Mouse (Mus musculus) kidney, postnatal 0 days (tissue): ENCODE measurements around the gene Rsg1. TPM values are rescaled to one million over a fixed set of nuclear protein-coding genes. Genes with fewer than 3 reads are reported as not detected.

Experiments
- ATAC-seq: fragments of 200-750 bp; cut with Nextera tagmentation; replicated peaks from 2 replicates; pipeline ENCODE4 v1.8.0; 2017; ENCODE audit warnings: low read depth, moderate number of reproducible peaks, moderate TSS enrichment, moderate library complexity; ENCODE audit not compliant: low FRiP score
- DNase-seq: peaks from one replicate; pipeline ENCODE4 v3.0.0-alpha.2; 2016; ENCODE audit warnings: low spot score
- H3K27ac ChIP-seq: fragments of 300-500 bp; sonication (generic); 2 replicates; pipeline ENCODE4 v1.5.1; 2014; ENCODE audit warnings: mild to moderate bottlenecking
- H3K27me3 ChIP-seq: fragments of 300-500 bp; sonication (generic); 2 replicates; pipeline ENCODE4 v1.6.1; 2014; ENCODE audit warnings: low read length, mixed read lengths; ENCODE audit not compliant: insufficient read depth
- H3K36me3 ChIP-seq: fragments of 300-500 bp; sonication (generic); 2 replicates; pipeline ENCODE4 v1.6.1; 2014; ENCODE audit warnings: low read length, mixed read lengths; ENCODE audit not compliant: insufficient read depth
- H3K4me1 ChIP-seq: fragments of 300-500 bp; sonication (generic); replicated peaks from 2 replicates; pipeline ENCODE4 v1.6.1; 2014; ENCODE audit warnings: antibody characterized with exemption, low read length, mixed read lengths; ENCODE audit not compliant: insufficient read depth
- H3K4me2 ChIP-seq: fragments of 300-500 bp; sonication (generic); 2 replicates; pipeline ENCODE4 v1.6.1; 2014; ENCODE audit warnings: mild to moderate bottlenecking, low read length, moderate library complexity, mixed read lengths
- H3K4me3 ChIP-seq: fragments of 300-500 bp; sonication (generic); replicated peaks from 2 replicates; pipeline ENCODE4 v1.5.1; 2014; ENCODE audit warnings: low read depth, low read length
- H3K9ac ChIP-seq: fragments of 300-500 bp; sonication (generic); 2 replicates; pipeline ENCODE4 v1.6.1; 2014; ENCODE audit warnings: low read depth, low read length
- H3K9me3 ChIP-seq: fragments of 300-500 bp; sonication (generic); replicated peaks from 2 replicates; pipeline ENCODE4 v1.6.1; 2016; ENCODE audit warnings: low read length, inconsistent platforms, mixed read lengths
- CTCF ChIP-seq: IDR thresholded peaks from 2 replicates; pipeline ENCODE4 v1.5.1; 2016; ENCODE audit warnings: antibody characterized with exemption, low read depth, mild to moderate bottlenecking, moderate library complexity
- WGBS: fragments of 180-500 bp; shearing (Covaris S2); extraction: QIAGEN DNeasy Blood & Tissue Kit; methylation state at CpG from one replicate; pipeline ENCODE4 v1.1.7; 2014; 5-methylcytosine and 5-hydroxymethylcytosine counted together
- polyA plus RNA-seq: library from polyadenylated mRNA; unstranded; fragments of >200 nt; fragmentation: Nextera tagmentation; extraction: Ambion mirVana; gene quantifications from 2 replicates; pipeline ENCODE4 v1.2.1, GENCODE M21; 2015

Rsg1 gene
- polyA plus RNA-seq, 1 experiment from 2014 or later = 3.1 TPM

- no peak overlapping the region for H3K4me2 ChIP-seq
These were observed 54.1 kb downstream of the Rsg1 start for GRCm38 (mm10) chr4:141267837-141268236.

GRCm38 (mm10) chr4:141268350-141268749 lies 54.6 kb downstream of the Rsg1 start:
- peak; percentile 41; the same call in 1 of the 2 replicates for TF ChIP-seq CTCF
- Histone ChIP-seq H3K4me2 (no peak overlapping the region), H3K27ac (no peak overlapping the region), H3K27me3 (no peaks in the 10 kb centered on the region), H3K4me3 (no peak overlapping the region), H3K36me3 (no peaks in the 10 kb centered on the region), H3K9me3 (no peaks in the 10 kb centered on the region), H3K9ac (no peak overlapping the region), H3K4me1 (peaks cover 8% of the 10 kb centered on the region; the same call in 1 of the 2 replicates)
- ATAC-seq (no peak), DNase-seq (no peak)
- WGBS = 91% methylated on average over 4 of the region's 4 CpGs

More at GRCm38 (mm10) chr4:141267837-141268236, 54.1 kb downstream of the Rsg1 start:
- Histone ChIP-seq H3K36me3 (no peaks in the 10 kb centered on the region), H3K27me3 (no peaks in the 10 kb centered on the region), H3K27ac (no peak overlapping the region), H3K4me3 (no peak overlapping the region), H3K4me1 (peaks cover 6% of the 10 kb centered on the region; the same call in 1 of the 2 replicates), H3K9me3 (no peaks in the 10 kb centered on the region), H3K9ac (no peak overlapping the region)
- DNase-seq = peak; percentile 75
- TF ChIP-seq CTCF = peak; percentile 90
- no peak for ATAC-seq
- WGBS = 40% methylated on average over 9 of the region's 9 CpGs

DNA sequence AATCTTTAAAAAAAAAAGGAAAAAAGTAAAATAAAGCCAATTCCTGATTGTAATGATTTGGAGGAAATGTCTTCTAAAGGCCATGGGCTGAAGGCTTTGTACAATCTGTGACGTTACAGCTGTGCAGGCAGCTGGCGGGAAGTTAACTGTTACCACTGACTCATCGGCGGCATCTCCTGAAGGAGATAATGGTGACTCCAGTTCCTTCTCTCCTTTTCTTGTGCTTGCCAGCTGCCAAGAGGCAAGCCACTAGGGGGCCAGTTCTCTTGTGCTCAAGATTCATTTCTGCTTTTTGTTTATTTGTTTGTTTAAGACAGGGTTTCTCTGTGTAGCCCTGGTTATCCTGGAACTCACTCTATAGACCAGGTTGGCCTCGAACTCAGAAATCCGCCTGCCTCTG lies 55.3 kb downstream of the Rsg1 start:
- TF ChIP-seq CTCF = peak; percentile 46
- Histone ChIP-seq H3K9me3 (no peaks in the 10 kb centered on the region), H3K36me3 (no peaks in the 10 kb centered on the region), H3K4me2 (no peak overlapping the region), H3K4me3 (no peak overlapping the region), H3K4me1 (peaks cover 8% of the 10 kb centered on the region; the same call in 1 of the 2 replicates), H3K9ac (no peak overlapping the region), H3K27ac (no peak overlapping the region), H3K27me3 (no peaks in the 10 kb centered on the region)
- ATAC-seq (no peak), DNase-seq (peak; percentile 58)
- 78% methylated on average over 6 of the region's 6 CpGs for WGBS

- no peak for TF ChIP-seq CTCF
- H3K9me3 ChIP-seq = no peaks in the 10 kb centered on the region
- DNase-seq (no peak), ATAC-seq (no peak)
- H3K9ac ChIP-seq = no peak overlapping the region
- H3K4me2 ChIP-seq = no peak overlapping the region
- H3K27ac ChIP-seq = no peak overlapping the region
- H3K36me3 ChIP-seq = no peaks in the 10 kb centered on the region
- 61% methylated on average over 15 of the region's 15 CpGs for WGBS
- peaks cover 8% of the 10 kb centered on the region; the same call in 1 of the 2 replicates for H3K4me1 ChIP-seq
- H3K27me3 ChIP-seq = no peaks in the 10 kb centered on the region
- no peak overlapping the region for H3K4me3 ChIP-seq
These were observed 56.6 kb downstream of the Rsg1 start for GRCm38 (mm10) chr4:141270201-141270940.

DNA sequence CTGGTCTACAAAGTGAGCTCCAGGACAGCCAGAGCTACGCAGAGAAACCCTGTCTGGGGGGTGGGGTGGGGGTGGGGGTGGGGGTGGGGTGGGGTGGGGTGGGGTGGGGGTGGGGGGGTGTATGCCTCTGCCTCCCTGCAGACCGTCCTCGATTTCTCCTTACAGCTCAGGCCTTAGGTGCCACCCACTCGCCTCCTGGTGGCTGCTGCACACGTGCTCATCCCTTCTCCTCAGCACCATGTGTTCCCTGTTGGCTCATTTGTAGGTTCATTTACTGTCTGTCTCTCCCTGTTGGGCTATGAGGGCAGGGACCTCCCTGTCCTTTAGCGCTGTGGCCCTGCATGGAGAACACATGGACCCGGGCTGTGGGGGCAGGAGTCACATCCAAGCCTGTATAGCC lies 57.5 kb downstream of the Rsg1 start:
- H3K27ac ChIP-seq = no peak overlapping the region

DNA sequence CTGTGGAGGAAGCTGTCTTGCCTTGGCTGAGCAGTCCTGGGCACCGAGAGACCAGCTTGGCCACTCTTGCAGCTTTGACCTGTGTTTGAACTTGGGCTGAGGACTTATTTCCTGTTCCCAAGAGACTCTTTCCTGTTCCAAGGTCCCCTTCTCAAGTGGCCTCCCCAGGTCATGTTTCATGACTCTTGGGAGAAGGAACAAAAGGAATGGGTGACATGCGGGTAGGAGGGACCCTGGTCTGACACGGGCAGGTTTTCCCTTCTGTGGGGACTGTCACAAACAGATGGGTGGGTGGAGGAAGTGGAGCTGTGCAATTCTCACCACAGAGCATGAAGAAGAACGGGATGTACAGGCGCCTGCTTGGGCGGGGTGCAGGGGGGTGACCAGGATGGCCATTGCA lies 58.0 kb downstream of the Rsg1 start:
- Histone ChIP-seq H3K4me3 (no peak overlapping the region), H3K9ac (no peak overlapping the region), H3K9me3 (no peaks in the 10 kb centered on the region), H3K4me2 (no peak overlapping the region), H3K27me3 (no peaks in the 10 kb centered on the region), H3K27ac (0 out of 2 replicates have a peak overlapping the region, but pooled peaks have one; percentile 51), H3K36me3 (no peaks in the 10 kb centered on the region), H3K4me1 (peaks cover 8% of the 10 kb centered on the region; the same call in 1 of the 2 replicates)
- TF ChIP-seq CTCF = no peak
- peak; percentile 53 for DNase-seq
- 0 out of 2 replicates have a peak, but pooled peaks have one; percentile 3 for ATAC-seq
- WGBS = 50% methylated on average over 6 of the region's 6 CpGs

More for the DNA sequence above, 57.5 kb downstream of the Rsg1 start:
- WGBS = 69% methylated on average over 7 of the region's 7 CpGs
- Histone ChIP-seq H3K36me3 (no peaks in the 10 kb centered on the region), H3K4me3 (no peak overlapping the region), H3K9me3 (no peaks in the 10 kb centered on the region), H3K4me1 (peaks cover 8% of the 10 kb centered on the region; the same call in 1 of the 2 replicates), H3K27me3 (no peaks in the 10 kb centered on the region), H3K4me2 (no peak overlapping the region), H3K9ac (no peak overlapping the region)
- TF ChIP-seq CTCF = peak; percentile 40; the same call in 1 of the 2 replicates
- ATAC-seq (no peak; the same call in 1 of the 2 replicates), DNase-seq (no peak)
